Mouse (Mus musculus): ENCODE results near the gene Dnajc7.
"Not testable (repeated sequence)": the region's sequence is repeated elsewhere in the genome, so short reads cannot be mapped to it uniquely, and the experiment has no call there.

Dnajc7 gene

DNA sequence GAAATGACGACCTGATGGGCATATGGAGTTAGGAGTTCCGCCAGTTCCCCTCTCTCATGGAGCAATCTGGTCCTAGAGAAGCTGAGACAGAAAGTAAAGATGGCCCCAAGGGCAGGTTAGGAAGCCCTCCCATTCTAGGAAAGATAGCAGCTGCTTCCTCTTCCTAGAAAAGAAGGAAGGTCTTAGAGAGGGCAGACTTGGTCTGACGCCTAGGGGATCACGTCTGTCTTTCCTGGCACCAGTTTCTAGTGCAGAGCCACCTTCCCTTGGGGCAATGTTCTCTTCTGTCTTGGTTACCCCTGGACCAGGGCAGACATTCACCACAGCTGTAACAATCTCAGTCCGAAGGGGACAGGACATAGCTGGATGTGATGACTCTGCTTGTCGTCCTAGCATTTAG lies 71.8 kb downstream of the Dnajc7 start:
- DNase-seq (ENCODE audit: low spot score in 2 of 2), result no peak

GRCm38 (mm10) chr11:100546955-100547354 lies 73.0 kb downstream of the Dnajc7 start:
- DNase-seq (ENCODE audit: low spot score in 2 of 2), result no peak

DNA sequence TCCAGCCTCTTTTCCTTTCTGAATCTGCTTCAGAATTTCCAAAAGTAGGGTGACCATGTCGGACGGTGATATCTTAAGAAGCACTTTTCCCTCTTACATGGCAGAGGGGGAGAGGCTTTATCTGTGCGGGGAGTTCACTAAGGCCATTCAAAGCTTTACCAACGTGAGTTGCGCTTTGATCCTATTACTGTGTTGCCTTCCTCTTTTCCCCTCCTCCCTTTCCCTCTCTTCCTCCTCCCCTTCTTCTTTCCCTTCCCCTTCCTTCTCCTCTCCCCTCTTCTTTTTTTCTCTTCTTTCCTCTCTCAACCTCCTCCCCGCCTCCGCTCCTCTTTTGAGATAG lies 74.3 kb downstream of the Dnajc7 start:
- no peak for DNase-seq (ENCODE audit: low spot score in 2 of 2)

DNA sequence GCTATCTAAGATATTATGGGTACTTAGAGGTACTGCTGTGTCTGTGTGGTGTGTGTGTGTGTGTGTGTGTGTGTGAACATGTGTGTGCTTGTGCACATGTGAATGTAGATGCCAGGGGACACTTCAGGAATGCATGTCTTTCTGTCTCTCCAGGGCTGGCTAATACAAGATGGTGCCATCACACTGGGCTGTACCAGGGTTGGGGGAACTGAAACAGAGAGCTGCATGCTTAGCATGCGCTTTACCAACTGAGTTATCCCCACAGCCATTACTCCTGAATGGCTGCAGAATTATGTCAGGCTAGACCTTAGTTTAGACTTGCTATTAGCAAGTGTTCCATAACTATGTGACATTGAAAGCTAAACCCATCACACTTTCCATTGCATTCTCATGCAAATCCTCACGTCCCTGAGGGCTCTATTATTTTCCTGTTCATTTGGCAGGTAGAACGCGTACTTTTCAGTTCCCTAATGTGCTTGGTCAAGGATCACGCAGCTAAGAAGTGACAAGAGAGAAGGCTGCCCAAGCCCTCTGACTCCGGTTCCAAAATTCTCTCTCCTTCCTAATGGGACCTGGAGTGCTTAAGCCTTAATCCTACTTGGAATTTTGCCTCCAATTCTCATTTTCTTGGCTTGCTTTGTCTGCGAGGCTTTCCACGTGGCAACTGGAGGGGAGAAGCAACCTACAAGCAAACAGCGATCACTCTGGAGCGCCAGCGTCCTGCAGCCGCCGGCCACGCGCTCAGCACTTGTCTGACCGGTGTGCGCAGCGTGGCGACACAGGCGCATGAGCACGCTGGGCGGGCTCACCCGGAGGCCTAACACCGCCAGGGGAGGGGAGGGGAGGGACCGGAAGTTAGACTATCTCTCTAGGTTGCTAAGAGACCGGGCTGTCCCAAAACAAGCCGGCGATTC lies 74.9 kb downstream of the Dnajc7 start, which contains the start of gene Ttc25:
Ttc25 (plus strand) TSS at position 776 of the 914 bp plus-strand sequence.
- DNase-seq (ENCODE audit: low spot score in 2 of 2), result peak; percentile 50 to 81

DNA sequence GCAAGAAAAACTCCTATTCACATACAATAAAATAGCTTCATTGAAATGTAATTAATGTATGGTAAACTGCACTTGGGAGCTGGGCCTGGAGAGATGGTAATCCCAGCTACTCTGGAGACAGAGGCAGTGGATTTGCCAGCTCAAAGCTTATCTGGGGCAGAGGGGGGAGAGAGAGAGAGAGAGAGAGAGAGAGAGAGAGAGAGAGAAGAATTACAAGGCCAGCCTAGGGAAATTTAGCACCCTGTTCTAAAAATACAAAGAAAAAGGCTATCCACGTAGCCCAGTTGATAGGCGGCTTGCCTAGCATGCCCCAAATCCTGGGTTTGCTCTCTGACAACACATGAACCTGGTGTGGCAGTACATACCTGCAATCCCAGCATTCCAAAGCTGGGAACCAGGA lies 78.4 kb downstream of the Dnajc7 start:
- no peak for DNase-seq (ENCODE audit: low spot score in 2 of 2)

DNA sequence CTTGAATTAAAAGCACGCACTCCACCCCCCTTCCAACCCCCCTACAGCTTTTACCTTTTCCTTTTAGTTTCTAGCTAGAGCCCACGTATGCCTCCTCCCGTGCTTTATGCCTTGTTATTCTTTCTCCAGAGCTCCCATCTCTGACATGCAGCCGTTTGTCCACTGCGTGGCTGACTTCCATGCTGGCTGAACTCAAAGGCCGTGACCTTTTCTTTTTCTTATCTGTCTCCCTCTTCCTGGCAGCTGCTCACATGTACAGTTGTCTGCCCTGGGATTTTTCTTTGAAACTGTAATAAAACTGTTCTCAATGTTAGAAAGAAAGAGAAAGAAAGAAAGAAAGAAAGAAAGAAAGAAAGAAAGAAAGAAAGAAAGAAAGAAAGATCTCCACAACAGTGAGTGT lies 79.0 kb downstream of the Dnajc7 start:
- DNase-seq (ENCODE audit: low spot score in 2 of 2), result no peak

GRCm38 (mm10) chr11:100536466-100536865 lies 83.5 kb downstream of the Dnajc7 start:
- no peak for DNase-seq (ENCODE audit: low spot score in 2 of 2)

GRCm38 (mm10) chr11:100535996-100536395 lies 84.0 kb downstream of the Dnajc7 start:
- no peak for DNase-seq (ENCODE audit: low spot score in 2 of 2)

DNA sequence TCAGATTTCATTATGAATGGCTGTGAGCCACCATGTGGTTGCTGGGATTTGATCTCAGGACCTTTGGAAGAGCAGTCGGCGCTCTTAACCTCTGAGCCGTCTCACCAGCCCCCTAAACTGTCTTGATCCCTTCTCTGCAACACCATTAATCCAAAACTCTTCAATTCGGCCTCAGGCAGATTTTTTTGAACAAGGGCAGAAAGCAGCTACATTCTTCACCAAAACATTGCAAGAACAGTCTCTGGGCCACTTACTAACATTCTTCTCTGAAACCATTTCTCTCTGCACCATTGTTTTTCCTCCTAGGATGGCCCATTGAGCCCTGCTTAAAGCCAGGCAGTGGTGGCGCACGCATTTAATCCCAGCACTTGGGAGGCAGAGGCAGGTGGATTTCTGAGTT lies 85.1 kb downstream of the Dnajc7 start:
- not testable (repeated sequence) for DNase-seq (ENCODE audit: low spot score in 2 of 2)

- not testable (repeated sequence) for DNase-seq (ENCODE audit: low spot score in 2 of 2)
Measured at GRCm38 (mm10) chr11:100534411-100534810, 85.6 kb downstream of the Dnajc7 start.

DNA sequence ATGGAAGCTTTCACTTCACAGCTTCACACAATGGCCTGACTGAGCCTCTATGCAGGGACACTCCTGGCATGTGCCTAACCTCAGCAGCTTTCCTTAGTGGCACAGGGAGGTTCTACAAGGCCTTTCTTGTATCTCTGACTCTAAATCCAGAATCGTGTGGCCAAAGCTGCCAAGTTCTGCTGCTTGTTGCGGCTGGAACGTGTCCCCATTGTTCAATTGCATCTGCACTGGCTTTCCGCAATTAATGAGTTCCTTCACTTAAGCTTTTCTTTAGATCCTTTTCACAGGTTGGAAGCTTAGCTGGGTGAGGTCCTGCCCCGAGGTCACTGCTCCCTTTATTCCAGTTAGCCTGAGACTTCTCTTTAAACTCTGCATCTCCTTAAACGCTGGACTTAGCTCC lies 86.1 kb downstream of the Dnajc7 start:
- no peak for DNase-seq (ENCODE audit: low spot score in 2 of 2)

Data from spleen, postnatal 10 days (tissue).